Mouse (Mus musculus) hindbrain, postnatal 0 days (tissue): ENCODE results near the gene Stat5a. TPM values are rescaled to one million over a fixed set of nuclear protein-coding genes. Genes with fewer than 3 reads are reported as not detected.

Experiments used
- ATAC-seq: fragments of 200-750 bp; cut with Nextera tagmentation; 2 replicates; pipeline ENCODE4 v1.8.0; 2017; ENCODE audit warnings: mild to moderate bottlenecking, moderate TSS enrichment, moderate library complexity
- DNase-seq: peaks from one replicate; pipeline ENCODE4 v3.0.0-alpha.2; 2015; ENCODE audit warnings: low spot score
- H3K27ac ChIP-seq: fragments of 300-500 bp; sonication (generic); 2 replicates; pipeline ENCODE4 v1.5.1; 2014; ENCODE audit warnings: mild to moderate bottlenecking
- H3K27me3 ChIP-seq: fragments of 300-500 bp; sonication (generic); 2 replicates; pipeline ENCODE4 v1.6.1; 2014; ENCODE audit warnings: low read length, mixed read lengths; ENCODE audit not compliant: insufficient read depth
- H3K36me3 ChIP-seq: fragments of 300-500 bp; sonication (generic); 2 replicates; pipeline ENCODE4 v1.6.1; 2014; ENCODE audit warnings: low read length, mixed read lengths; ENCODE audit not compliant: insufficient read depth
- H3K4me1 ChIP-seq: fragments of 300-500 bp; sonication (generic); 2 replicates; pipeline ENCODE4 v1.6.1; 2014; ENCODE audit warnings: antibody characterized with exemption, low read length, mixed read lengths; ENCODE audit not compliant: insufficient read depth
- H3K4me2 ChIP-seq: fragments of 300-500 bp; sonication (generic); 2 replicates; pipeline ENCODE4 v1.6.1; 2014; ENCODE audit warnings: low read depth, mild to moderate bottlenecking, low read length, moderate library complexity, mixed read lengths
- H3K4me3 ChIP-seq: fragments of 300-500 bp; sonication (generic); 2 replicates; pipeline ENCODE4 v1.5.1; 2014; ENCODE audit warnings: low read length
- H3K9ac ChIP-seq: fragments of 300-500 bp; sonication (generic); replicated peaks from 2 replicates; pipeline ENCODE4 v1.6.1; 2014; ENCODE audit warnings: mild to moderate bottlenecking, low read length, moderate library complexity, mixed read lengths
- H3K9me3 ChIP-seq: fragments of 300-500 bp; sonication (generic); 2 replicates; pipeline ENCODE4 v1.6.1; 2016; ENCODE audit warnings: low read length, mixed read lengths
- CTCF ChIP-seq: IDR thresholded peaks from 2 replicates; pipeline ENCODE4 v1.5.1; 2016; ENCODE audit warnings: antibody characterized with exemption, control low read depth, low read depth
- WGBS: fragments of 180-500 bp; shearing (Covaris S2); extraction: QIAGEN DNeasy Blood & Tissue Kit; methylation state at CpG from one replicate; pipeline ENCODE4 v1.1.7; 2014; 5-methylcytosine and 5-hydroxymethylcytosine counted together
- polyA plus RNA-seq: library from polyadenylated mRNA; unstranded; fragments of >200 nt; fragmentation: Nextera tagmentation; extraction: Ambion mirVana; gene quantifications from 2 replicates; pipeline ENCODE4 v1.2.1, GENCODE M21; 2015
- total RNA-seq: library from RNA; depleted of rRNA; stranded (reverse); fragments of >200 nt; gene quantifications from 2 replicates; pipeline ENCODE4 v1.2.3, GENCODE M21; 2014

The Stat5a gene
- total and polyA plus RNA-seq, 2 experiments from 2014 or later = 2.5 to 5.5 TPM

- no peak for DNase-seq
- 98% methylated on average over 3 of the region's 3 CpGs for WGBS
- TF ChIP-seq CTCF = no peak
- Histone ChIP-seq H3K4me1 (no peaks in the 10 kb centered on the region), H3K4me3 (no peak overlapping the region), H3K4me2 (no peak overlapping the region), H3K27me3 (no peaks in the 10 kb centered on the region), H3K36me3 (0 out of 2 replicates have a peak, but pooled peaks cover 4% of the 10 kb centered on the region), H3K9ac (no peak overlapping the region), H3K9me3 (no peaks in the 10 kb centered on the region), H3K27ac (no peak overlapping the region)
- ATAC-seq = no peak
Measured at GRCm38 (mm10) chr11:100915063-100915462, 55.9 kb downstream of the Stat5a start.

- H3K9ac ChIP-seq = no peak overlapping the region
- no peaks in the 10 kb centered on the region for H3K27me3 ChIP-seq
- no peak overlapping the region for H3K4me2 ChIP-seq
- no peak overlapping the region for H3K4me3 ChIP-seq
- 0 out of 2 replicates have a peak, but pooled peaks cover 4% of the 10 kb centered on the region for H3K36me3 ChIP-seq
- TF ChIP-seq CTCF = no peak
- H3K9me3 ChIP-seq = no peaks in the 10 kb centered on the region
- no peak overlapping the region for H3K27ac ChIP-seq
- 95% methylated on average over 4 of the region's 4 CpGs for WGBS
- ATAC-seq (no peak), DNase-seq (no peak)
- H3K4me1 ChIP-seq = no peaks in the 10 kb centered on the region
Measured at GRCm38 (mm10) chr11:100916432-100916971, 57.4 kb downstream of the Stat5a start.

GRCm38 (mm10) chr11:100918007-100918406 lies 58.9 kb downstream of the Stat5a start:
- no peak for TF ChIP-seq CTCF
- Histone ChIP-seq H3K36me3 (0 out of 2 replicates have a peak, but pooled peaks cover 4% of the 10 kb centered on the region), H3K4me1 (no peaks in the 10 kb centered on the region), H3K4me3 (no peak overlapping the region), H3K9ac (no peak overlapping the region), H3K4me2 (no peak overlapping the region), H3K27me3 (no peaks in the 10 kb centered on the region), H3K9me3 (no peaks in the 10 kb centered on the region), H3K27ac (no peak overlapping the region)
- 88% methylated on average over 5 of the region's 5 CpGs for WGBS
- DNase-seq = no peak
- no peak for ATAC-seq

- 92% methylated on average over 4 of the region's 4 CpGs for WGBS
- no peak for DNase-seq
- Histone ChIP-seq H3K9me3 (no peaks in the 10 kb centered on the region), H3K27ac (no peak overlapping the region), H3K4me3 (no peak overlapping the region), H3K36me3 (0 out of 2 replicates have a peak, but pooled peaks cover 4% of the 10 kb centered on the region), H3K27me3 (no peaks in the 10 kb centered on the region), H3K4me2 (no peak overlapping the region), H3K9ac (no peak overlapping the region), H3K4me1 (no peaks in the 10 kb centered on the region)
- no peak for ATAC-seq
- no peak for TF ChIP-seq CTCF
Measured at GRCm38 (mm10) chr11:100920887-100921624, 61.9 kb downstream of the Stat5a start.

- ATAC-seq (no peak), DNase-seq (no peak)
- Histone ChIP-seq H3K4me1 (no peaks in the 10 kb centered on the region), H3K9ac (no peak overlapping the region), H3K36me3 (no peaks in the 10 kb centered on the region), H3K4me2 (no peak overlapping the region), H3K9me3 (no peaks in the 10 kb centered on the region), H3K4me3 (no peak overlapping the region), H3K27ac (no peak overlapping the region), H3K27me3 (no peaks in the 10 kb centered on the region)
- 100% methylated on average over 1 of the region's 1 CpGs for WGBS
- no peak for TF ChIP-seq CTCF
Measured at GRCm38 (mm10) chr11:100924386-100924919, 65.3 kb downstream of the Stat5a start.

GRCm38 (mm10) chr11:100927386-100927785 lies 68.2 kb downstream of the Stat5a start:
- no peaks in the 10 kb centered on the region for H3K9me3 ChIP-seq
- no peak overlapping the region for H3K9ac ChIP-seq
- no peaks in the 10 kb centered on the region for H3K36me3 ChIP-seq
- no peak overlapping the region for H3K27ac ChIP-seq
- H3K27me3 ChIP-seq = no peaks in the 10 kb centered on the region
- DNase-seq (no peak), ATAC-seq (no peak)
- 89% methylated on average over 3 of the region's 3 CpGs for WGBS
- H3K4me3 ChIP-seq = no peak overlapping the region
- H3K4me1 ChIP-seq = no peaks in the 10 kb centered on the region
- TF ChIP-seq CTCF = no peak
- no peak overlapping the region for H3K4me2 ChIP-seq

- no peak overlapping the region for H3K4me3 ChIP-seq
- no peak for TF ChIP-seq CTCF
- H3K9me3 ChIP-seq = no peaks in the 10 kb centered on the region
- ATAC-seq (no peak), DNase-seq (no peak)
- WGBS = 80% methylated on average over 7 of the region's 7 CpGs
- H3K27ac ChIP-seq = no peak overlapping the region
- no peaks in the 10 kb centered on the region for H3K36me3 ChIP-seq
- H3K27me3 ChIP-seq = no peaks in the 10 kb centered on the region
- no peak overlapping the region for H3K4me2 ChIP-seq
- H3K9ac ChIP-seq = no peak overlapping the region
- no peaks in the 10 kb centered on the region for H3K4me1 ChIP-seq
Measured at GRCm38 (mm10) chr11:100930611-100931010, 71.5 kb downstream of the Stat5a start.
